8 mouse cellular contexts compared by ENCODE assay signal in genomic region chr3:89280050-89280605, GRCm38 (mm10). TPM values are rescaled to one million over a fixed set of nuclear protein-coding genes. Genes with fewer than 3 reads are reported as not detected.
DNase-seq lines count a peak whose midpoint lies in the region; ATAC-seq and TF ChIP-seq lines count a peak whose summit lies in the region.

No protein-coding gene starts in this region.

- H3K9ac ChIP-seq in stomach, postnatal 0 days (ENCODE audit: low read length) = peak overlapping the region; percentile 89

- H3K4me1 ChIP-seq in forebrain, embryonic 10.5 days = peaks cover 60% of the 10 kb centered on the region
- peaks cover 18% of the 10 kb centered on the region; the same call in 1 of the 2 replicates for H3K4me1 ChIP-seq in kidney, adult 2 months (ENCODE audit: control insufficient read depth, insufficient read depth, low read length)
- peaks cover 11% of the 10 kb centered on the region; the same call in 1 of the 2 replicates for H3K4me1 ChIP-seq in stomach, postnatal 0 days (replicated peaks; ENCODE audit: control insufficient read depth, insufficient read depth)

- TF ChIP-seq EP300 in stomach, postnatal 0 days (optimal IDR thresholded peaks at IDR 0.05) = no peak

- peak; percentile 38 for DNase-seq in adrenal gland, postnatal 14 days
- DNase-seq in adrenal gland, postnatal 4 days (ENCODE audit: low spot score in 2 of 2) = no peak
- DNase-seq in A20 (ENCODE audit: low read depth, low spot score) = peak; percentile 59
- peak; percentile 33 for DNase-seq in forebrain, embryonic 10.5 days (ENCODE audit: extremely low spot score, low spot score)
- DNase-seq in kidney, adult 2 months = peak; percentile 71
- DNase-seq in lung, postnatal 10 days = peak; percentile 80
- DNase-seq in stomach, postnatal 0 days (ENCODE audit: low spot score) = peak; percentile 82
- DNase-seq in left cerebral cortex, adult 18-20 months (ENCODE audit: low spot score in 2 of 2) = no peak

- peaks cover 83% of the 10 kb centered on the region for H3K27me3 ChIP-seq in forebrain, embryonic 10.5 days (ENCODE audit: poor library complexity, severe bottlenecking)
- H3K27me3 ChIP-seq in kidney, adult 2 months (replicated peaks; ENCODE audit: control insufficient read depth, insufficient read depth, low read length) = no peaks in the 10 kb centered on the region
- no peaks in the 10 kb centered on the region for H3K27me3 ChIP-seq in stomach, postnatal 0 days (ENCODE audit: control insufficient read depth, insufficient read depth, low read length)

- no peak for TF ChIP-seq CTCF in kidney, adult 2 months (conservative IDR thresholded peaks at IDR 0.05; ENCODE audit: insufficient read depth, insufficient read length, low read depth, low read length)
- 0 out of 2 replicates have a peak, but pooled peaks have one; percentile 5 for TF ChIP-seq CTCF in stomach, postnatal 0 days (IDR thresholded peaks at IDR 0.05; ENCODE audit: low read depth)

- ATAC-seq in stomach, postnatal 0 days (ENCODE audit: low FRiP score, low TSS enrichment) = peak; percentile 11

- no peaks in the 10 kb centered on the region for H3K9me3 ChIP-seq in forebrain, embryonic 10.5 days
- H3K9me3 ChIP-seq in stomach, postnatal 0 days (ENCODE audit: control insufficient read depth, low read length) = no peaks in the 10 kb centered on the region

- under 1% methylated on average over 29 of the region's 29 CpGs for whole genome bisulfite sequencing in forebrain, embryonic 10.5 days
- WGBS in kidney, adult 2 months = 1% methylated on average over 29 of the region's 29 CpGs
- WGBS in stomach, postnatal 0 days = under 1% methylated on average over 29 of the region's 29 CpGs

- no peaks in the 10 kb centered on the region for H3K36me3 ChIP-seq in forebrain, embryonic 10.5 days (replicated peaks)
- peaks cover 1% of the 10 kb centered on the region; the same call in 1 of the 2 replicates for H3K36me3 ChIP-seq in kidney, adult 2 months (ENCODE audit: control insufficient read depth, insufficient read depth, low read length)
- H3K36me3 ChIP-seq in stomach, postnatal 0 days (ENCODE audit: control insufficient read depth, insufficient read depth, low read length) = no peaks in the 10 kb centered on the region; the same call in 1 of the 2 replicates

- TF ChIP-seq POLR2A in kidney, adult 2 months (IDR thresholded peaks at IDR 0.05; ENCODE audit: low read depth, low read length) = no peak

- H3K4me3 ChIP-seq in forebrain, embryonic 10.5 days = peak overlapping the region; percentile 61
- H3K4me3 ChIP-seq in kidney, adult 2 months (ENCODE audit: insufficient read depth, low read depth, low read length) = peak overlapping the region; percentile 82
- H3K4me3 ChIP-seq in stomach, postnatal 0 days (ENCODE audit: low read depth, low read length) = peak overlapping the region; percentile 67

- peak overlapping the region; percentile 91 for H3K4me2 ChIP-seq in stomach, postnatal 0 days (replicated peaks; ENCODE audit: low read depth)

- H3K27ac ChIP-seq in forebrain, embryonic 10.5 days = peak overlapping the region; percentile 66
- peak overlapping the region; percentile 89 for H3K27ac ChIP-seq in kidney, adult 2 months (ENCODE audit: insufficient read depth, low read depth, low read length)
- peak overlapping the region; percentile 96 for H3K27ac ChIP-seq in stomach, postnatal 0 days (replicated peaks)

RNA-seq across cellular contexts. Expression of gene Efna1, which starts 0.8 kb away (rescaled TPM):
- 19.1 and 21.9 TPM in 2 replicates for total RNA-seq in adrenal gland, postnatal 14 days (2021)
- 10 to 100 TPM; 32.1 to 35.2 TPM for total RNA-seq in adrenal gland, postnatal 4 days (2021)
- 12.9 and 13.2 TPM in 2 replicates for polyA plus RNA-seq in forebrain, embryonic 10.5 days (2016; fragmentation: Nextera tagmentation; extraction: Ambion mirVana)
- polyA plus RNA-seq in kidney, adult 2 months (2012; rRNA removed) = 54.1 and 59.2 TPM in 2 replicates
- polyA plus RNA-seq in stomach, postnatal 0 days (2015; fragmentation: Nextera tagmentation; extraction: Ambion mirVana) = 34.8 and 36.6 TPM in 2 replicates
- 1 to 10 TPM; 5.9 to 8.3 TPM for total RNA-seq in left cerebral cortex, adult 18-20 months (2021)

RNA-seq across cellular contexts. Expression of gene Slc50a1, which starts 9.8 kb away (rescaled TPM):
- 40.4 and 54.7 TPM in 2 replicates for total RNA-seq in adrenal gland, postnatal 14 days (2021)
- total RNA-seq in adrenal gland, postnatal 4 days (2021) = 10 to 100 TPM; 62.4 to 63.1 TPM
- 25.1 and 26.0 TPM in 2 replicates for polyA plus RNA-seq in forebrain, embryonic 10.5 days (2016; fragmentation: Nextera tagmentation; extraction: Ambion mirVana)
- 109 and 110 TPM in 2 replicates for polyA plus RNA-seq in kidney, adult 2 months (2012; rRNA removed)
- polyA plus RNA-seq in stomach, postnatal 0 days (2015; fragmentation: Nextera tagmentation; extraction: Ambion mirVana) = 107 and 113 TPM in 2 replicates
- total RNA-seq in left cerebral cortex, adult 18-20 months (2021) = 10 to 100 TPM; 35.2 to 35.8 TPM

RNA-seq across cellular contexts. Expression of gene Dpm3, which starts 21.0 kb away (rescaled TPM):
- total RNA-seq in adrenal gland, postnatal 14 days (2021) = 107 and 116 TPM in 2 replicates
- 100 to 1,000 TPM; 108 TPM for total RNA-seq in adrenal gland, postnatal 4 days (2021)
- 76.7 and 78.6 TPM in 2 replicates for polyA plus RNA-seq in forebrain, embryonic 10.5 days (2016; fragmentation: Nextera tagmentation; extraction: Ambion mirVana)
- 431 and 562 TPM in 2 replicates for polyA plus RNA-seq in kidney, adult 2 months (2012; rRNA removed)
- polyA plus RNA-seq in stomach, postnatal 0 days (2015; fragmentation: Nextera tagmentation; extraction: Ambion mirVana) = 140 and 152 TPM in 2 replicates
- 10 to 100 TPM; 56.5 to 56.6 TPM for total RNA-seq in left cerebral cortex, adult 18-20 months (2021)

RNA-seq across cellular contexts. Expression of gene Trim46, which starts 34.0 kb away (rescaled TPM):
- 1.4 and 3.2 TPM in 2 replicates for total RNA-seq in adrenal gland, postnatal 14 days (2021)
- 1 to 10 TPM; 3.4 to 4.9 TPM for total RNA-seq in adrenal gland, postnatal 4 days (2021)
- 4.4 and 5.4 TPM in 2 replicates for polyA plus RNA-seq in forebrain, embryonic 10.5 days (2016; fragmentation: Nextera tagmentation; extraction: Ambion mirVana)
- polyA plus RNA-seq in kidney, adult 2 months (2012; rRNA removed) = 9.1 and 10.5 TPM in 2 replicates
- polyA plus RNA-seq in stomach, postnatal 0 days (2015; fragmentation: Nextera tagmentation; extraction: Ambion mirVana) = 2.7 and 3.3 TPM in 2 replicates
- 10 to 100 TPM; 76.1 to 77.1 TPM for total RNA-seq in left cerebral cortex, adult 18-20 months (2021)

RNA-seq across cellular contexts. Expression of gene Krtcap2, which starts 34.4 kb away (rescaled TPM):
- total RNA-seq in adrenal gland, postnatal 14 days (2021) = 95.0 and 110 TPM in 2 replicates
- total RNA-seq in adrenal gland, postnatal 4 days (2021) = 100 to 1,000 TPM; 120 to 130 TPM
- 260 and 275 TPM in 2 replicates for polyA plus RNA-seq in forebrain, embryonic 10.5 days (2016; fragmentation: Nextera tagmentation; extraction: Ambion mirVana)
- polyA plus RNA-seq in kidney, adult 2 months (2012; rRNA removed) = 142 and 173 TPM in 2 replicates
- polyA plus RNA-seq in stomach, postnatal 0 days (2015; fragmentation: Nextera tagmentation; extraction: Ambion mirVana) = 266 and 314 TPM in 2 replicates
- 10 to 100 TPM; 66.0 to 67.7 TPM for total RNA-seq in left cerebral cortex, adult 18-20 months (2021)

Comparison
In these comparisons a context has a peak if more than half of its experiments do, and no peak if none do; other contexts are left out.
1. DNase-seq: peak in adrenal gland, postnatal 14 days (single experiment), A20 (single experiment), forebrain, embryonic 10.5 days (single experiment), kidney, adult 2 months (single experiment), lung, postnatal 10 days (single experiment) and stomach, postnatal 0 days (single experiment); none in adrenal gland, postnatal 4 days (0 of 2) and left cerebral cortex, adult 18-20 months (0 of 2).
2. Peak in every context shown above with its lines, with median percentiles within 50 percentile points of each other: H3K27ac ChIP-seq and H3K4me3 ChIP-seq.